8 mouse cellular contexts compared by ENCODE assay signal in the genomic region with DNA sequence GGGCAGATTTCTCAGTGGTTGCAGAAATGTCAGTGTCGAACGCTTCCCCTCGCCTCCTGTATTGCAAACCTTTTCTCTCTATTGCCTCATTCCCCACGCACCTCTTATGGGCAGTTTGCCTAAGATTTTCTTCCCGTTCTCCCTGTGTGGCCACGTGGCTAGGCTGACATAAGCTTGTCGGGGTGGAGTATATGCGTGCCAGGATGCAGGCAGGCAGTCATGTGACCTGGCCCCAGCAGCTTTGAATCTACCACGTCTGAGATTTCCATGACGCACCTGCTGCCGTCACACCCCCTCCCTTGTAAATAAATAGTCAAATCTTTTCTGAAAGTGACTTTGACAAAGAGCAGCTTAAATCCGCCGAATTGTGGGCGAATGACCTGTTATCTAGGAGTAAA.
DNase-seq lines count a peak whose midpoint lies in the region; ATAC-seq and TF ChIP-seq lines count a peak whose summit lies in the region.

No protein-coding gene starts in this region.

- H3K27me3 ChIP-seq in embryonic facial prominence, embryonic 10.5 days (replicated peaks; ENCODE audit: low read depth, poor library complexity, severe bottlenecking), result peaks cover 15% of the 10 kb centered on the region
- no peaks in the 10 kb centered on the region for H3K27me3 ChIP-seq in heart, embryonic 10.5 days (ENCODE audit: insufficient read depth, poor library complexity, severe bottlenecking)
- H3K27me3 ChIP-seq in midbrain, postnatal 0 days (ENCODE audit: insufficient read depth, low read length), result no peaks in the 10 kb centered on the region

- peak; percentile 18 for DNase-seq in ovary, postnatal 14 days (ENCODE audit: low spot score)
- DNase-seq in ovary, adult 18-20 months (ENCODE audit: low spot score), result no peak
- peak; percentile 67 for DNase-seq in embryonic facial prominence, embryonic 10.5 days (ENCODE audit: low spot score)
- peak; percentile 82 for DNase-seq in heart, embryonic 10.5 days (ENCODE audit: low spot score)
- peak; percentile 72 for DNase-seq in kidney, adult 9 months
- peak; percentile 41 for DNase-seq in liver
- DNase-seq in midbrain, postnatal 0 days (ENCODE audit: low spot score), result peak; percentile 83
- DNase-seq in spleen, postnatal 36 days (ENCODE audit: low spot score in 2 of 2), result peak; percentile 45 to 55

- peak; percentile 92 for ATAC-seq in midbrain, postnatal 0 days (ENCODE audit: low FRiP score)

- H3K36me3 ChIP-seq in embryonic facial prominence, embryonic 10.5 days (replicated peaks), result no peaks in the 10 kb centered on the region
- H3K36me3 ChIP-seq in heart, embryonic 10.5 days, result no peaks in the 10 kb centered on the region
- no peaks in the 10 kb centered on the region for H3K36me3 ChIP-seq in midbrain, postnatal 0 days (ENCODE audit: insufficient read depth, low read length)

- peak overlapping the region; percentile 54 for H3K4me3 ChIP-seq in embryonic facial prominence, embryonic 10.5 days
- H3K4me3 ChIP-seq in heart, embryonic 10.5 days, result peak overlapping the region; percentile 58
- peak overlapping the region; percentile 40 for H3K4me3 ChIP-seq in midbrain, postnatal 0 days (ENCODE audit: low read depth, low read length)

- peak overlapping the region; percentile 57 for H3K27ac ChIP-seq in embryonic facial prominence, embryonic 10.5 days (replicated peaks)
- H3K27ac ChIP-seq in heart, embryonic 10.5 days, result peak overlapping the region; percentile 94
- peak overlapping the region; percentile 4; the same call in 1 of the 2 replicates for H3K27ac ChIP-seq in midbrain, postnatal 0 days (ENCODE audit: low read depth, low read length)

- no peak for TF ChIP-seq CTCF in midbrain, postnatal 0 days (IDR thresholded peaks at IDR 0.05)

- peak overlapping the region; percentile 69 for H3K4me2 ChIP-seq in midbrain, postnatal 0 days (ENCODE audit: low read depth, low read length, poor library complexity, severe bottlenecking)

- 15% methylated on average over 14 of the region's 14 CpGs for WGBS in embryonic facial prominence, embryonic 10.5 days
- WGBS in heart, embryonic 10.5 days, result 6% methylated on average over 14 of the region's 14 CpGs
- 3% methylated on average over 14 of the region's 14 CpGs for WGBS in midbrain, postnatal 0 days

- peak overlapping the region; percentile 61 for H3K9ac ChIP-seq in midbrain, postnatal 0 days (replicated peaks; ENCODE audit: low read length, poor library complexity, severe bottlenecking)

- H3K9me3 ChIP-seq in embryonic facial prominence, embryonic 10.5 days, result no peaks in the 10 kb centered on the region
- H3K9me3 ChIP-seq in heart, embryonic 10.5 days, result no peaks in the 10 kb centered on the region
- H3K9me3 ChIP-seq in midbrain, postnatal 0 days (ENCODE audit: low read length), result no peaks in the 10 kb centered on the region

- H3K4me1 ChIP-seq in embryonic facial prominence, embryonic 10.5 days, result peaks cover 13% of the 10 kb centered on the region
- H3K4me1 ChIP-seq in heart, embryonic 10.5 days, result peaks cover 20% of the 10 kb centered on the region
- H3K4me1 ChIP-seq in midbrain, postnatal 0 days (ENCODE audit: insufficient read depth, low read length), result peaks cover 4% of the 10 kb centered on the region; the same call in 1 of the 2 replicates

Comparison
In these comparisons a context has a peak if more than half of its experiments do, and no peak if none do; other contexts are left out.
1. H3K27ac ChIP-seq: peak in every context shown above with its lines; median percentile 94 in heart, embryonic 10.5 days; 57 in embryonic facial prominence, embryonic 10.5 days; 4 in midbrain, postnatal 0 days.